29 mouse cellular contexts compared by ENCODE assay signal in the genomic region with DNA sequence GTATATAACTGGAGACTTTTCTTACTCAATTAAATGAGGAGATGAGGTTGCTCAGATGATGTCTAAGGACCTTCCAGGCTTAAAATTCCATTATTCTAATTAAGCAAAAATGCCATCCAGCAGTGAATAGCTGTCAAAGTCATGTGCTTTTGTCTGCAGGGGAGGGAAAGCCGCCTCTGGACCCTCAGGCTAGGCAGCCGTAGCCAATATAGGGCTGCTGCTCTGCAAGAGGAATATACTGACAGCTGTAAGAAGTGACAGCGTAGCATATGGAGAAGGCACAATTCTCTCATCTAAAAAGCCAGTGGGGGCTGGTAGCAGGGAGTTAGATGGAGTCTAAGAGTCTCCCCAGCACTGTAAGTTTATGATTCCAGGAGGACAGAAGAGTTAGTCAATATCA. TPM values are rescaled to one million over a fixed set of nuclear protein-coding genes. Genes with fewer than 3 reads are reported as not detected.
DNase-seq lines count a peak whose midpoint lies in the region; ATAC-seq lines count a peak whose summit lies in the region.
"Had no signal": no experiment of that assay in that cellular context is flagged by ENCODE, and none has a peak within 500 bp of the region (broad histone marks: within the 10 kb centered on the region; RNA-seq: fewer than 3 reads in every experiment).

No protein-coding gene starts in this region.

- H3K36me3 ChIP-seq in midbrain, embryonic 16.5 days (ENCODE audit: control insufficient read depth, insufficient read depth, low read length), result no peaks in the 10 kb centered on the region
- H3K36me3 ChIP-seq: embryonic facial prominence, embryonic 12.5 days; hindbrain, embryonic 13.5 days; intestine, embryonic 15.5 days; limb, embryonic 12.5 days; liver, embryonic 15.5 days had no signal

- ATAC-seq in midbrain, embryonic 16.5 days, result peak; percentile 78
- ATAC-seq: activated CD4-positive, CD25-positive, alpha-beta regulatory T cell, adult 4 months; intestine, embryonic 15.5 days had no signal

- H3K4me1 ChIP-seq in midbrain, embryonic 16.5 days (ENCODE audit: control insufficient read depth, insufficient read depth, low read length), result no peaks in the 10 kb centered on the region
- H3K4me1 ChIP-seq: embryonic facial prominence, embryonic 12.5 days; intestine, embryonic 15.5 days; liver, embryonic 15.5 days had no signal

- intact Hi-C loops in left cerebral cortex, postnatal 4 days (cut with DNase I), result no loop called here
- intact Hi-C loops in left cerebral cortex, postnatal 14 days (cut with DNase I), result no loop called here

- H3K27ac ChIP-seq in midbrain, embryonic 16.5 days (ENCODE audit: low read length), result no peak overlapping the region
- H3K27ac ChIP-seq: embryonic facial prominence, embryonic 12.5 days; intestine, embryonic 15.5 days; limb, embryonic 12.5 days; liver, embryonic 15.5 days; stomach, postnatal 0 days had no signal

- no peaks in the 10 kb centered on the region for H3K9me3 ChIP-seq in midbrain, embryonic 16.5 days (replicated peaks; ENCODE audit: control insufficient read depth, low read length, poor library complexity, severe bottlenecking)
- H3K9me3 ChIP-seq: embryonic facial prominence, embryonic 12.5 days; hindbrain, embryonic 13.5 days; intestine, embryonic 15.5 days; limb, embryonic 12.5 days; liver, embryonic 15.5 days had no signal

- 52% methylated on average over 3 of the region's 3 CpGs for WGBS in midbrain, embryonic 16.5 days

- peak; percentile 11 to 12 for DNase-seq in cerebellum, postnatal 10 days
- DNase-seq in cerebellum, adult 9-11 months, result no peak
- DNase-seq in heart, adult 11 months, result peak; percentile 18
- DNase-seq in heart, postnatal 4 days, result no peak
- DNase-seq in left cerebral cortex, postnatal 4 days, result peak; percentile 8
- DNase-seq in left cerebral cortex, postnatal 14 days (ENCODE audit: low spot score in 2 of 2), result no peak
- DNase-seq in gastrocnemius, postnatal 25 days, result no peak
- DNase-seq: adrenal gland, adult 2 months; cerebellum, adult 8-10 months; embryo, embryonic 11 days; heart, postnatal 14 days; kidney, adult 2 months; kidney, postnatal 4 days; layer of hippocampus, adult 9-11 months; lung, embryonic 14.5 days; lung, postnatal 14 days; right cerebral cortex, postnatal 4 days; thymus, adult 18-20 months; thymus, postnatal 25 days had no signal

- no peak overlapping the region for H3K9ac ChIP-seq in midbrain, embryonic 16.5 days (ENCODE audit: low read depth, low read length)
- H3K9ac ChIP-seq: embryonic facial prominence, embryonic 12.5 days; hindbrain, embryonic 13.5 days; intestine, embryonic 15.5 days; limb, embryonic 12.5 days; liver, embryonic 15.5 days; lung, embryonic 14.5 days had no signal

- no peak overlapping the region for H3K4me2 ChIP-seq in midbrain, embryonic 16.5 days (ENCODE audit: low read length)
- H3K4me2 ChIP-seq: embryonic facial prominence, embryonic 12.5 days; hindbrain, embryonic 13.5 days; intestine, embryonic 15.5 days; limb, embryonic 12.5 days; liver, embryonic 15.5 days; lung, embryonic 14.5 days had no signal

- no peak overlapping the region for H3K4me3 ChIP-seq in midbrain, embryonic 16.5 days (ENCODE audit: low read depth, low read length)
- H3K4me3 ChIP-seq: embryonic facial prominence, embryonic 12.5 days; hindbrain, embryonic 13.5 days; intestine, embryonic 15.5 days; limb, embryonic 12.5 days; liver, embryonic 15.5 days had no signal

- no peaks in the 10 kb centered on the region for H3K27me3 ChIP-seq in midbrain, embryonic 16.5 days (ENCODE audit: control insufficient read depth, insufficient read depth, low read depth, low read length)
- H3K27me3 ChIP-seq: CH12.LX; embryonic facial prominence, embryonic 12.5 days; hindbrain, embryonic 13.5 days; intestine, embryonic 15.5 days; limb, embryonic 12.5 days; liver, embryonic 15.5 days had no signal

RNA-seq across cellular contexts. Expression of gene Nrn1, which starts 16.9 kb away (rescaled TPM):
- 1 to 10 TPM; 1.4 to 1.5 TPM for total RNA-seq in heart, postnatal 4 days (2021)
- 10 to 100 TPM; 22.6 to 29.6 TPM for total RNA-seq in left cerebral cortex, postnatal 4 days (2021)
- 100 to 1,000 TPM; 259 to 287 TPM for total RNA-seq in left cerebral cortex, postnatal 14 days (2021)
- polyA plus RNA-seq in midbrain, embryonic 16.5 days (2015; fragmentation: Nextera tagmentation; extraction: Ambion mirVana), result 77.0 and 80.2 TPM in 2 replicates
- total RNA-seq in gastrocnemius, postnatal 25 days (2021), result 1 to 10 TPM; 1.2 to 1.5 TPM
- total RNA-seq: CH12.LX; neutrophil, adult 5-6 weeks had no signal

Comparison
In these comparisons a context has a peak if more than half of its experiments do, and no peak if none do; other contexts are left out.
1. DNase-seq: peak in cerebellum, postnatal 10 days (2 of 2), heart, adult 11 months (single experiment) and left cerebral cortex, postnatal 4 days (single experiment); none in cerebellum, adult 9-11 months (single experiment), heart, postnatal 4 days (single experiment), left cerebral cortex, postnatal 14 days (0 of 2) and gastrocnemius, postnatal 25 days (single experiment).
2. RNA of gene Nrn1, which starts 16.9 kb away (total RNA-seq): 259 to 287 TPM in left cerebral cortex, postnatal 14 days and 22.6 to 29.6 TPM in left cerebral cortex, postnatal 4 days; 1.4 to 1.5 TPM in heart, postnatal 4 days and 1.2 to 1.5 TPM in gastrocnemius, postnatal 25 days; every median in the first group is over 4 times any median in the second.